Mouse (Mus musculus) CH12F3 (cell line): ENCODE data around the gene Cldn11.
"Not testable (repeated sequence)": the region's sequence is repeated elsewhere in the genome, so short reads cannot be mapped to it uniquely, and the experiment has no call there.

Experiments
- in situ Hi-C: fragments of 300-500 bp; cut with MboI; formaldehyde crosslinking; loops from 2 replicates; pipeline ENCODE4 v1.14.3; 2020; ENCODE audit warnings: low sequenced_read_pairs

Cldn11 gene

DNA sequence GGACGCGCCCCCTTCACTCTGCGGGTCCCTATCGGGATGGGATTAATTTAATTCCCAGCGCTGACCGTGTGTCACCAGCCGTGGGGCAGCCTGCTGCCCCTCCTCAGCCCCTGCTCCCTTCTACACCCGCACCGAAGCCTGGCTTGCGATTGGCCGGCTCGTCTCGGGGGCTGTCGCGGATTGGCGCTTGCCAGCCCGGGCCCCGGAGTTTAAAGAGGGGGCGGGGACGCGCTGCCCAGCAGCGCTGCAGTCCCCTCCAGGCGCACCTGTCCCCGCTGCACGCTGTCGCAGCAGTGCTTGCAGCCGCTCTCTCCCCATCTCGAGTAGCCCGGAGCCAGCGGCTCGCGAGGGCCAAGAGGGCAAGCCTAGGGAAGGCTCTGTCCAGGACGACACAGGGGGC, at the start of gene Cldn11:
Cldn11 (plus strand) TSS at position 215 of the 400 bp plus-strand sequence.
- in situ Hi-C loops: loop anchor here (5.0 kb wide), 1 partner anchor 453 kb away; no protein-coding TSS in a partner anchor

DNA sequence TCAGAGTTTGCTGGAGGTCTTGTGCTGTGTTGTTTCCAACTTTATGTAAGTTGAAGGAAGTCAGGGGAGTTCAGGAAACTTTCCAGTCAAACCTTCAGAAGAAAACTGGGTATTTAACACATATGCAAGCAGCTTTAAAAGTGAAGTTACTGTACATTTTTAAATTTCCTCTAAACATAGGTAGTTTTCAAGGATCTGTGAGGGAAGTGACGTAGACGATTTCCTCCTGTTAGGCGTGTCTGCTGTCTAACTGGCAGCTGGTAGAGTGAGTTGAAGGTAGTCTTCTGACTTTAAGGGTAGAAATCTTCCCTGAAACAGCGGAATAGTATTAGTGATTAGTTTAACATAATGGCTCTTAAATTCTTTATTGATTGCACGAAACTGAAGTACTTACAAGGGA, 49.7 kb upstream of the Cldn11 start:
- in situ Hi-C loops: no loop called here

DNA sequence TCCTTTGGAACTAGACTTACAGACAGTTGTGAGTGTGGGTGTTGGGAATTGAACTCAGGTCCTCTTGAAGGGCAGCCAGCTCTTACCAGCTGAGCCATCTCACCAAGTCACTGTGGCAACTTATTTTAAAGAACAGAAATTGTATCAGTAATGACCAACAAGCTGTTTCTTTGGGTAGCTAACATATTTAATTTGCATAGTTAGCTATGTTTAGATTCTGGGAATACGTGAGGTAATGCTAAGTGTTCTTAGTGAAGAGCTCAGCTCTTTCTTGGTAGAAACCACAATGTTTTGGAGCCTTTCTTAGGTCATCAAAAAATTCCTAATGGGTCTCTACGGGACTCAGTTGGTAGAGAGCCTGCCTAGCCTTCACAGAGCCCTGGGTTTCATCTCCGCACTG, 48.9 kb upstream of the Cldn11 start:
- in situ Hi-C loops: no loop called here

DNA sequence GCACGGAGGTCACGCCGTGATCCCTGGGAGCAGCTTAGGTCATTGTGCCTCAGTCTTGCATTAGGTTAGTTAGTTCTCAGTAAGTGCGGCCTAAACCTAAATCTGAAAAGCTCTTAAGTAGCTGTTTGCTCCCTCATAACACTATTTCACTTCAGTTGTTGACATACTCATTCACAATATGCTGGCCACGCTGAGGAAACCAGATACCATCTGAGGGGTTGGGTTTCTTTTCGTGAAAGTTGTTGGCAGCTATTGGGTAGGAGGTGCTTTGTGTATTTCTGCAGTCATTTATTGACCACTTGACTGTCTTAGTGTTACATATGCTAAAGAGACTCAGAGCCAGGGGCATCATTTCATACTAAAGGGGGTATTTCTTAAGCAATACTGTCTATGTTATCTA, 44.8 kb upstream of the Cldn11 start:
- in situ Hi-C loops: no loop called here

DNA sequence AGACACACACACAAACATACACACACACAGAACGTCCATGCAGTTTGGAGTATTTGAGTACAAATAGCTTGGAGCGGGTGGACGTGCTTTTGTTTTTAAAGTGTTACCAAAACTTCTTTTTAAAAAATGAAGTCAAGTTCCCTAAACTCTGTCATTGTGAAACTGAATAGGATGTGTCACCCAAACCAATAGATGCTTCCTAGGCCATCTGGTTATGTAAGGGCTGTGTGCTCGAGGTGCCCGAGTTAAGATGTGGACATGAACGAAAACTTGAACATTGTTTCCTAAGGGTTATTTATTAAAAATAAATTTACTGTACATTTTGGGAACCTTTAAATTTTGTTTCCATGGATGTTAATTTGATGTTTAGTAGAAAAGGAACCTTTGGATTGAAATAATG, 43.1 kb upstream of the Cldn11 start:
- in situ Hi-C loops: no loop called here

DNA sequence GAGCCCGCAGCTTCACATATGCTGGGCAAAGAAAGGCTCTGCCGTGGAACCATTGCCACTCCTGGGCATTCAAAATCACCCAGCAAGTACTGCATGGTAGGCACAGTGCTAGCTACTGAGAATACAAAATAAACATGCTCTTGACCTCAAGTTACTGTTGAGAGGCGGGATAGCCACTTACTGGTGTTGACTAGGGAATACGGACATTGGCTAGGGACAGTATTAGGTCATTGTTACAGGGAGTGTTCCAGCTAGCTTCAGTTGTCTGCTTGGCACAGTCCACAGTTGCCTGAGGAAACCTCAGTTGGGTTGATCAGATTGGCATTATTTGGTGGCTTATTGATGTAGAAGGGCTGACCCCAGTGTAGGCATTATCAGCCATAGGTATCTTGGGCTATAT, 42.0 kb upstream of the Cldn11 start:
- in situ Hi-C loops: no loop called here

DNA sequence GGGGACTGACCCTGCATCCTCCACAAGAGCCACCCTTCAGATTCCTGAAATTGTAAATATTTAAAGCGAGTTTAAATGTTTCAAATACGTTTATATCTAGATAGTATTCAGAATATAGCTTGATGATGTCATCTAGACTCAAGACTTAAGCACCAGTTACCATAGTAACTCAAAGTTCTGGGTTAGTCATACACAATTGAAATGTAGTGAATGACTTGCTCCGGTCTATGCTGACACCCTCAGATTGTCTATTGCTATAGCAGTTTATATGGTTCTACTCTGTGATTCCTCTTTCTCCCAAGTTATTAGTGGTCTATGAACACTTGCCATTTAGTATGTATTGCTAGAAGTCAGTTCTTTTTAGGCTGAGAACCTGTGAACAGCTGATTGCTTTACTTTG, 40.6 kb upstream of the Cldn11 start:
- in situ Hi-C loops: no loop called here

DNA sequence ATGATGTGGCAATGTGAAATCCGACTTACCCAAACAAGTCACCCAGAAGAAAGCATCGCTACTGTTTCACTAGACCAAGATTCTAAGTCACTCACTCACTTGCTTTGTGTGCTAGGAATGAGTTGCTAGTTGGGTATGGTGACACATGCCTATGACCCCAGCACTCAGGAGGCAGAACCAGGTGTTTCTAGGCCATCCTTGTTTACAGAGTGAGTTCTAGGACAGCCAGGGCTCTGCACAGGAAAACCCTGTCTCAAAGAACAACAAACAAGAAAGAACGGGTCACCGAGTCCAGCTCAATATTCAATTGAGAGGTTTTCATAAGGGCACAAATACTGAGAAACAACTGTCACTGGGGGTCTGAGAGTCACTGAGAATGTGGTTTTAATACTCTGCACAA, 26.6 kb upstream of the Cldn11 start:
- in situ Hi-C loops: no loop called here

DNA sequence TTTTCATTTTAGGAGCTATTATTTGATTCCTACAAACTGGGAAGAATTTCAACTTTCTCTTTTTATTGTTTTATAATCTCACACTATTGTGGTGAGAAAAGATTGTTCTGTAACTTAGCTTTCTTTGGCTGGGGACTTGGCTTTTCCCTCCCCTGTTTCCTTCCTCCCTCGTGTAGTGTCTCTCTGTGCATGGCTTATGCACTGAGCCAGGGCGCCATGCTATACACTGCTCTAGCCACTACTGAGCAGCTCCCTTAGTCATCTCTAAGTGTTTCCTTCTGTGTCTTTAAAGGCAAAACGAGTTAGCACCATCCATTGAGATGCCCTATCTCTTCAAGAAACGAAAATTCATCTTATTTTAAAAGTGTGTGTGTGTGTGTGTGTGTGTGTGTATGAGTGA, 23.4 kb upstream of the Cldn11 start:
- in situ Hi-C loops: no loop called here

DNA sequence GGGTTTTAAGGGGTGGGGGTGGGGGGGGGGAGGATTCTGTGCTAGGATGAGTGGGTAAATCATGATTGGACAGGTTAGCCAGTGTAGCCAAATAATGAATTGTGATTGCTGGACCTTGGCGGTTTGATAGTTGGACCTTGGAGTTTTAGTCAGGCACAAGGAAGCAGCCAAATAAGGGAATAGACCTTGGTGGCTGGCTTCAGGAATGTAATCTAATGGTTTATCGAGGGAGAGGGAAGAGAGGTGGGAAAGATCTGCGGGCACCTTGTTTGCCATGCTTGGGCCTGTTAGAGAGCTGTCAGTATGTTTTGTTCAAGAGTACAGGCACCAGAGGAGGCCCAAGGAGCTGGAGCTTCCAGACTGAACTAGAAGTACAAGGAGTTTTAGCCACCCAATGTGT, 22.9 kb upstream of the Cldn11 start:
- in situ Hi-C loops: no loop called here

DNA sequence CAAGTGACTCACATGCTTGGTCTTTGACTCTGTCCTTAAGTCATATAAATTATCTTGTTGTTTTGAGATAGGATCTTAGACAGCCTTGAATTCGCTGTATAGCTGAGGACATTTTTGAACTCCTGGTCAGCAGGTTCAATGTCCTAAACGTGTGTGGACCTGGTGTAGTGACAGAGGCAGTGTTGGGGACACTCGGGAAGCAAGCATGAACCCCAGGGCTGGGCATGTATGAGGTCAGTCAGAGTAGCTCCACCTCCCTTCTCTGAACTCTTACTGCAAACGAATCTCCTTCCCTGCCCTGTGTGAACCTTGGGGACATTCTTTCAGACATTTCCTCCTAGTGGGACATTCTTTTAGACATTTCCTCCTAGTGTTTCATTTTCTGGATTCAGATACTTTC, 20.0 kb upstream of the Cldn11 start:
- in situ Hi-C loops: loop anchor here (5.0 kb wide), 1 partner anchor 72 kb away; no protein-coding TSS in a partner anchor

DNA sequence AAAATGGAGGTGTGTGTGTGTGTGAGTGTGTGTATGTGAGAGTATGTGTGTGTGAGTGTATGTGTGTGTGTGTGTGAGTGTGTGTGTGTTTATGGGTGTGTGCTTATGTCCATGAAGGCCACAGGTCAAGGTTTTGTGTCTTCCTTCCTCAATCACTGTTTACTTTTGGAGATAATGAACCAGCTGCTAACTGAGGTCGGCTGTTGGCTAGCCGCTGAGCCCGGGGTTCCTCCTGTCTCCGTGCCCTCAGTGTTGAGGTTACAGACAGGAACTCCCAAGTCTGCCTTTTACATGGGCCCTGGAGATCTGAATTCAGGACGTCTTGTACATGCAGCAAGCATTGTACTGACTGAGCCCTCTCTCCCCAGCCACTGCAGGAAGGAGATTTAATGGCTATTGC, 16.1 kb upstream of the Cldn11 start:
- in situ Hi-C loops: loop anchor here (5.0 kb wide), 1 partner anchor 76 kb away; no protein-coding TSS in a partner anchor

DNA sequence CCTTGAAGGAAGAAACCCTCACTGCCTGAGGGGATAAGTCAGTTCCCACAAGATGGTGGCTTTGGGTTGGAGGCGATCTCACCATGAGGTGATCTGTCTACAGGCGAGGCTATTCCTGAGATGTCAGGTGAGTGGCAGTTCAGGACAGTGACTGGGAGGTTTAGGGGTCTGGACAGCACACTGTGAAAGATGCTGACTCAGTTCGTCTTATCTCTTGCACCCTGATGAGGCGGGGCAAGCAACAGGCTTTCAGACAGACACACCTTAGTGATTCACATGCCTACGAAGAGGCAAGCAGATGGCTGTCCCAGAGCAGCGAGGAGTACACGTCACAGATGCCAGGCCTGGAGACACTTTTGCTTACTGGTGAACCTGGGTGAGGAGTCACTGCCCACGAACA, 15.5 kb upstream of the Cldn11 start:
- in situ Hi-C loops: loop anchor here (5.0 kb wide), 1 partner anchor 77 kb away; no protein-coding TSS in a partner anchor

DNA sequence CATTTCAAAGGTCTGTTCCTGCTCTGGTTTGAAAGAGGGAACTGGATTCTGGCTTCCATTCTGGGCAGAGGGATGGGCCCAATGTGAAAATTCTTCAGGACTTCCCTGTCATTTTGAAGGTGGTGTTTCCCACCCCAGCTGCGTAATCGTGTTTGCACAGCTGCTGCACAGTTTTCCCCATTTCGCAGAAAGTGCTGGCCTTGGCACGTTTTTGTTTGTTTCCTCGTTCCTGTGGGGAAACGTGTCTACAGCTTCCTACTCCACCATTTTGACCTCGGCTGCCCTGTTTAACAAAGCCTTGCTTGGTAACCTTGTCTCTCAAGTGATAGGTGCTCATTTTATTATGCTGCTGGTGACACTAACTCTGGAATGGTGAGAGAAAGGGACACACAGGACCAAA, 15.0 kb upstream of the Cldn11 start:
- in situ Hi-C loops: loop anchor here (5.0 kb wide), 1 partner anchor 77 kb away; no protein-coding TSS in a partner anchor

DNA sequence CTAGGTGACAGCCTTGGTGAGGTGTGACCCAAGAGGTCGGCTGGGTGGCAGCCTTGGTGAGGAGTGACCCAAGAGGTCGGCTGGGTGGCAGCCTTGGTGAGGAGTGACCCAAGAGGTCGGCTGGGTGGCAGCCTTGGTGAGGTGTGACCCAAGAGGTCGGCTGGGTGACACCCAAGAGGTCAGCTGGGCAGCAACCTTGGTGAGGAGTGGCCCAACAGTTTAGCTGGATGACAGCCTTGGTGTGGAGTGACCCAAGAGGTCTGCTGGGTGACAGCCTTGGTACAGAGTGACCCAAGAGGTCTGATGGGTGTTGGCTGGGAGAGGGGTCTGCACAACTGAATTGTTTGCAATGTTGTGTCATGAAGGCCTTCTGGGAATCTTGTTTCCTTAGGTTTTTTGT, 13.1 kb upstream of the Cldn11 start:
- in situ Hi-C loops: not testable (repeated sequence)

DNA sequence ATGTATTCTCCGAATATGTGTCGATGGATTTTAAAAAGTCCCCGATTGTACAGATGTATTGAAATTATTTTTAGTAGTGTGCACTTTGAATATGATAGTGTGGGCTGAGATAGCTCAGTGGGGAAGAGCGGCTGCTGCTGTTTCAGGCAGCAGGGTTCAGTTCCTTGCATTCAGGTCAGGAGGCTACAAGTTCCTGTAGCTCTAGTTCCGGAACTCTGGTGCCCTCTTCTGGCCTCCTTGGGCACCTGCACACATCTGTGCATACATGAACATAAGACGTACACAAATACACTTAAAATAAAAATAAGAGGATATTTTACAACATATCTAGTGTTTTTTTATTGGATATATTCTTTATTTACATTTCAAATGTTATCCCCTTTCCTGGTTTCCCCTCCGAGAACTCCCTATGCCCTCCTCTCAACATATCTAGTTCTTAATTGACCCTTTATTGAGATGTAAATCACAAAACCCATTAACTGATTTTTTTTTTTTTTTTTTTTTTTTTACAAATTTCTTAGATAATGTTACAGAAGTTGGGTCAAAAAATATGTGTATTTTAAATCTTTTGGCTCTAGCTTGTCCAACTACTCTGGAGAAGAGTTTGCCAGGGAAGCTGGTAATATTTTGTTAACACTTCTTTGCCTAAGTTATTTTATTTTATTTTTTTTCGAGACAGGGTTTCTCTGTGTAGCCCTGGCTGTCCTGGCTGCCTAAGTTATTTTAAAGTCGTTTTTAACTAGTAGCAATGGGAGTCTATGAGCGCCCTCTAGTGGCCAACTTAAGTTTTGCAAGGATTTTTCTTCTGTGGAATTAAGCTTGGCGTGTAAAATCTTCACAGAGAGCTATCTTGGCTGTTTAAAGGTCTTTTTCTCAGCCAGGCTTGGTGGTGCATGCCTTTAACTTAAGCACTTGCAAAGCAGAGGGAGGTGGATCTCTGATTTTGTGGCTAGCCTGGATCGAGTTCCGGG, 11.0 kb upstream of the Cldn11 start:
- in situ Hi-C loops: no loop called here

DNA sequence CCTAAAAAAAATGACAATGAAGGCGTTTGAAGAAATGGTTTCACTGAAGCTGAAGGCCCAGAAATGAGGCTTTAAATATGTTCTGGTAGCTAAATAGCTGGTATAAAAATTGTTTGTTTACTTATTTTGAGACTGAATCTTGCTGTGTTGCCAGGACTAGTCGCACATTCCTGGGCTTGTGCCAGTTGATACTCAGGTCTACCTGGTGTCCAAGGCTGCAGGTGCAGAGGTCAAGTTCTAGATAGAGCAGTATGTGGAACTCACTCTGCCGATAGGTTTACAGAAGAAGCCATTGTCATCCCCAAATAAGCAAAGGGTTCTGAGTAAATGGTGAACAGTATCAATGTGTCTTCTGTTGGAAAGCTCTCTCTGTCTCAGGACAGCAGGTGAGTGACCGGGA, 8.1 kb upstream of the Cldn11 start:
- in situ Hi-C loops: no loop called here

DNA sequence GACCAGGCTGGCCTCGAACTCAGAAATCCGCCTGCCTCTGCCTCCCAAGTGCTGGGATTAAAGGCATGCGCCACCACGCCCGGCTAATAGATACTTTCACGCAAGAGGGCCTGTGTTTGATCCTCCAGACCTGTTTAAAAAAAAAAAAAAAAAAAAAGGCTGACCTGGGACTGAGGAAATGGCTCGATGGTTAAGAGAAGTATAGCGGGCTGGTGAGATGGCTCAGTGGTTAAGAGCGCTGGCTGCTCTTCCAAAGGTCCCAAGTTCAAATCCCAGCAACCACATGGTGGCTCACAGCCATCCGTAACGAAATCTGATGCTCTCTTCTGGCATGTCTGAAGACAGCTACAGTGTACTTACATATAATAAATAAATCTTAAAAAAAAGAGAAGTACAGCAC, 4.5 kb upstream of the Cldn11 start:
- in situ Hi-C loops: loop anchor here (5.0 kb wide), 1 partner anchor 457 kb away; no protein-coding TSS in a partner anchor

DNA sequence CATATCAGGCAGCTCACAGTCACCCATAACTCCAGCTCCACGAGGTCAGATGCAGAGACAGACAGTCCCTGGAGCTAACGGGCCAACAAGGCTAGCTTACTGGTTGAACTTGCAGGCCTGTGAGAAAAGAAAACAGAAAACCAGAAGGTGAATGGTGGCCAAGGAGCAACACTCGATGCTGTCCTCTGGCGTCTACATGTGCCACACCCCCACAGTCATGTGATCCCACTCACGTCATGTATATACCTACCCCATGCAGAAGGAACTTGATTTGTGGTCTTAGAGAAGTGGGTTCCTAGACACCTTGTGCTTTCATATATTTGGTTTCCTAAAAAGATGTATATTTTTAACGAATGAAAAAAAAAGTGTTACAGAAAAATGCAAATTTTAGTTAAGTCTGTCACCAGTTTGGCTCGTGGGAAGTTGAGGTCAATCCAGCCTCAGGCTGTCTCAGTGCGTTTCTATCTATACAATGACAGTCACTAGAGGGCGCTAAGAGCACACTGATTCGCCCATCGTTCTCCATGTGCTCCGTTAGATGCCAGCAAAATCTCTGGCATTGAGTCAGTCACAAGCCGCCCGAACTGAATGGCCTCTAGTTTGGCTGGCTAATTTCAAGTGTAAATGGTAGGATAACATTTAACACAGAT, 4.0 kb upstream of the Cldn11 start:
- in situ Hi-C loops: loop anchor here (5.0 kb wide), 1 partner anchor 457 kb away; no protein-coding TSS in a partner anchor

DNA sequence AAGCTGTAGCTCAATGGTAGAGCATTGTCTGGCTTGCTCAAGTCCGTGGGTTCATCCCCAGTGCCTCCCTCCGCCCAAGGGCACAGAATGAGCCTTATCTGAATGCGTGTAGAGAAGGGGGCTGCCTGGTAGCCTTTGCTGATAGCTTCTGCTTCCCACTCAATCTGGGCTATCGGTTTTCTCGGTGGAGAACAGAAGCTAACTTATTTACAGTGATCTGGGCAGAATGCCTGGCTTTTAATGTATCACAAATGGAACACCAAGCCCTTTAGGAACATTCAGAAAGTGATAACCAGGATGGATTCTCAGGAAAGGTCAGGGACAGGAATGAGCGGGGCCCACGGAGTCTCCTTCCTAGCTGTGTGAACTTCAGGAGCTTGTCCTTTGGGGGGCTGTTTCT, 1.1 kb upstream of the Cldn11 start:
- in situ Hi-C loops: loop anchor here (5.0 kb wide), 1 partner anchor 454 kb away; no protein-coding TSS in a partner anchor

DNA sequence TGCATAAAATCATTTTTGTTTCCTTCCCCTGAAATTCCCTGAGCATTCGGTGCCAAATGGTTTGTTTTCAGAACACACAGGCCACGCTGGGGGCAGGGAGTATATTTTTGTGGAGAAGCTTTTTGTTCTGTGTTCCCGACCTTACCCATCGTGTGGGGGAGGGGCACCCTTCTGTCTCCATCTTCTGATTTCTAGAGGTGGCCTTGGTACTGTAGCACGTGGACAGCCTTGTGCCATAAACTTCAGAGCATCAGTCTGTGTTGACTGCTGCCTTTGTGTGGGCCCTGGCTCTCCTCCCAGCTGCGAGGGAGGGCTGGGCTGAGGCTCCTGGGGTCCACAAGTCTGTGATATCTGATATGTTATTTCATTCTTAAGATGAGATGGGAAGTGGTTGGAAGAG, 2.4 kb downstream of the Cldn11 start:
- in situ Hi-C loops: no loop called here

DNA sequence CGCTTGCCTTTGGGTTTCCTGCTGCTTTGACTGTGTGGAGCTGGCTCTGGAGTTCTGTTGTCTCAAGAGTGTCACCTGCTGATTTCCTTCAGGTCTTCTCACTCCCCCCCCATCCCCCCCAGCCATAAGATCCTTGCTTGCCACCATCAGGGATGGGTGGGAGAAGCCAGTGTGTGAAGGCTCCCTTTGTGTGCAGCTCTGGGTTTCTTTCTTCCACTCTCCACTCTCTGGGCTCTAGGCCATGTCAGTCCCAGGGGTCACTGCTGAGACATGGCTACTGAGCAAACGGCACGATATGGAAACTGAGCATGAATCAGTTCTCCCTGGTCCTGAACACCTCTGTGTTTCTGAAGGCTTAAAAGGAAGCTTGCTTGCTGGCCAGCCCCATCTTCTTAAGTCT, 6.4 kb downstream of the Cldn11 start:
- in situ Hi-C loops: no loop called here
